Mouse (Mus musculus) kidney, embryonic 15.5 days (tissue): ENCODE measurements around the gene Gdi1. TPM values are rescaled to one million over a fixed set of nuclear protein-coding genes. Genes with fewer than 3 reads are reported as not detected.
A peak's percentile ranks its signal among the peaks of the same experiment; 100 is the strongest.
"Not testable (repeated sequence)": the region's sequence is repeated elsewhere in the genome, so short reads cannot be mapped to it uniquely, and the experiment has no call there.

Experiments
- ATAC-seq: fragments of 200-750 bp; cut with Nextera tagmentation; replicated peaks from 2 replicates; pipeline ENCODE4 v1.8.0; 2017; ENCODE audit warnings: moderate TSS enrichment; ENCODE audit not compliant: low FRiP score
- H3K27ac ChIP-seq: fragments of 300-500 bp; sonication (generic); 2 replicates; pipeline ENCODE4 v1.5.1; 2015; ENCODE audit warnings: mild to moderate bottlenecking, inconsistent platforms
- H3K27me3 ChIP-seq: fragments of 300-500 bp; sonication (generic); 2 replicates; pipeline ENCODE4 v1.6.1; 2015; ENCODE audit warnings: inconsistent platforms
- H3K36me3 ChIP-seq: fragments of 300-500 bp; sonication (generic); 2 replicates; pipeline ENCODE4 v1.6.1; 2015; ENCODE audit warnings: inconsistent platforms
- H3K4me1 ChIP-seq: fragments of 300-500 bp; sonication (generic); 2 replicates; pipeline ENCODE4 v1.6.1; 2015; ENCODE audit warnings: inconsistent platforms
- H3K4me2 ChIP-seq: fragments of 300-500 bp; sonication (generic); 2 replicates; pipeline ENCODE4 v1.6.1; 2015; ENCODE audit warnings: moderate library complexity, mild to moderate bottlenecking, inconsistent platforms
- H3K4me3 ChIP-seq: fragments of 300-500 bp; sonication (generic); replicated peaks from 2 replicates; pipeline ENCODE4 v1.5.1; 2015; ENCODE audit warnings: mild to moderate bottlenecking, inconsistent platforms
- H3K9ac ChIP-seq: fragments of 300-500 bp; sonication (generic); 2 replicates; pipeline ENCODE4 v1.6.1; 2015; ENCODE audit warnings: mild to moderate bottlenecking, inconsistent platforms
- H3K9me3 ChIP-seq: fragments of 300-500 bp; sonication (generic); replicated peaks from 2 replicates; pipeline ENCODE4 v1.6.1; 2016; ENCODE audit warnings: inconsistent platforms
- WGBS: fragments of 180-500 bp; shearing (Covaris S2); methylation state at CpG from one replicate; pipeline ENCODE4 v1.1.7; 2015; ENCODE audit warnings: mixed read lengths; 5-methylcytosine and 5-hydroxymethylcytosine counted together
- microRNA-seq: library from miRNA; unstranded; fragments of <30 nt; microRNA quantifications from one replicate; pipeline ENCODE4, GENCODE M21; 2016
- polyA plus RNA-seq: library from polyadenylated mRNA; unstranded; fragments of >200 nt; fragmentation: Nextera tagmentation; extraction: Ambion mirVana; gene quantifications from 2 replicates; pipeline ENCODE4 v1.2.1, GENCODE M21; 2015

The Gdi1 gene
- polyA plus RNA-seq, 1 experiment from 2014 or later = 221 TPM

DNA sequence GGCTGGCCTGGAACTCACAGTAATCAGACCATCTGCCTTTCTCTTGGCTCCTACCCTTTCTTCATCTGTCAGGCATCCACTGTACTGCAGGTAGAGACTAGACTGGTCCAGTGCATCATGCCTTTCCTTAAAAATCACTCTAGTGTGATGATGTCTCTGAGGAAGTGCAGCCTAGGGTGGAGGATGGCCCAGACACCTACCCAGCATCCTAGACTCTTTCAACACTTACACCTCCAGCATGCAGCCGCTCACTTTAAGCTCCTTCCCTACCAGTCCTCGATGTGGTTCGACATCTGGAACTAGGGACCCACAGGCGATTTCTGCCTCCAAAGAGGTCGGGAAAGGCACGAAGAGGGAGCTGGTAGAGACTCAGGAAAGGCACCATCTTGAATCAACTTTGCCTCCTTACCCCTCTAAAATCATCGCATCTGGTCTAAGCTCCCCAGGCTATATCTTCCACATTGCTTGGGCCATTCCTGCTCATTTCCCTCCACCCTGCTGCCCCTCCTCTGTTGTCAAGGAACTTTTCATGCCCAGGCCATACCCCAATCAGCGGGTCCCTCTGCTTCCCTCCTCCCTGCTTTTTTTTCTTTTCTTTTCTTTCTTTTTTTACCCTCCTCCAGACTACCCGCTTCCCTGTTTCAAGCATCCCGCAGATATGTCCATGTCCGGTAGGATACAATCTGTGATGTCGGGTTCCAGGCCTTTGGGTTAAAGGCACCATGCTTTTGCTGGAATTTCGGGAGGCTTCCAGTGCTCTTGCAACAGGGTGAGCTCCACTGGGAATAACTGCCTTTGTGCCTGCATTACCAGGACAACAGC is 48.1 kb downstream of the Gdi1 start:
- Histone ChIP-seq H3K27ac (peak overlapping the region; percentile 45; the same call in 1 of the 2 replicates), H3K9me3 (no peaks in the 10 kb centered on the region), H3K4me3 (peak overlapping the region; percentile 50), H3K4me2 (peak overlapping the region; percentile 62), H3K36me3 (no peaks in the 10 kb centered on the region), H3K9ac (peak overlapping the region; percentile 52), H3K27me3 (no peaks in the 10 kb centered on the region), H3K4me1 (peaks cover 4% of the 10 kb centered on the region; the same call in 1 of the 2 replicates)
- WGBS = 24% methylated on average over 13 of the region's 13 CpGs
- ATAC-seq = peak; percentile 49

DNA sequence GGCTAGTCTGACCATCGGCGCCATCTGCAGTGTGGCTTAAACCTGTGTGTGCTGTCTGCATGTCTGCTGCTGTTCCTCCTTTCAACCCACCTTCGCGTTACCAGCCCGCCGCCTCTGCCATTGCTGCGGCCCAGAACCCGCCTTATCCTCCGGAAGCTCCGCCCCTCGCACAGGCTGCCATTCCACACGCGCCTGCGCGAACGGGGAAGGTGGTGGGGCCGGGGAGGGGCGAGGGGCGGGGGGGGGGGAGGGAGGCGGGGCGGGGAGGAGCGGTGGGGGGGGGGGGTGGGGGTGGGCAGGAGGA is 48.6 kb downstream of the Gdi1 start, which contains the start of gene Lage3:
Gene Lage3 (minus strand): TSS at position 152 of the 304 bp plus-strand sequence.
- H3K36me3 ChIP-seq = no peaks in the 10 kb centered on the region
- no peaks in the 10 kb centered on the region for H3K27me3 ChIP-seq
- peaks cover 4% of the 10 kb centered on the region; the same call in 1 of the 2 replicates for H3K4me1 ChIP-seq
- H3K9me3 ChIP-seq = no peaks in the 10 kb centered on the region
- peak within 1 kb of the TSS; percentile 62 for H3K4me2 ChIP-seq
- H3K9ac ChIP-seq = peak within 1 kb of the TSS; percentile 52
- H3K27ac ChIP-seq = peak within 1 kb of the TSS; percentile 45; the same call in 1 of the 2 replicates
- H3K4me3 ChIP-seq = peak within 1 kb of the TSS; percentile 50
- peak; percentile 85 for ATAC-seq
- WGBS = 28% methylated on average over 8 of the region's 22 CpGs

DNA sequence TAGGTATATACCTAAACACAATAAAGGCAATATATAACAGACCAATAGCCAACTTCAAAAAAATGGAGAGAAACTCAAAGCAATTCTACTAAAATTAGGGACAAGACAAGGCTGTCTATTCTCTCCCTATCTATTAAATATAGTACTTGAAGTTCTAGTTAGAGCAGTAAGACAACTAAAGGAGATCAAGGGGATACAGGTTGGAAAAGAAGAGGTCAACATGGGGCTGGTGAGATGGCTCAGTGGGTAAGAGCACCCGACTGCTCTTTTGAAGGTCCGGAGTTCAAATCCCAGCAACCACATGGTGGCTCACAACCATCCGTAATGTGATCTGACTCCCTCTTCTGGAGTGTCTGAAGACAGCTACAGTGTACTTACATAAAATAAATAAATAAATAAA is 52.3 kb downstream of the Gdi1 start:
- not testable (repeated sequence) for H3K9me3 ChIP-seq, H3K27me3 ChIP-seq, H3K4me3 ChIP-seq, H3K36me3 ChIP-seq, ATAC-seq, H3K9ac ChIP-seq, H3K4me2 ChIP-seq, H3K27ac ChIP-seq, H3K4me1 ChIP-seq
- WGBS = 83% methylated on average over 3 of the region's 3 CpGs

DNA sequence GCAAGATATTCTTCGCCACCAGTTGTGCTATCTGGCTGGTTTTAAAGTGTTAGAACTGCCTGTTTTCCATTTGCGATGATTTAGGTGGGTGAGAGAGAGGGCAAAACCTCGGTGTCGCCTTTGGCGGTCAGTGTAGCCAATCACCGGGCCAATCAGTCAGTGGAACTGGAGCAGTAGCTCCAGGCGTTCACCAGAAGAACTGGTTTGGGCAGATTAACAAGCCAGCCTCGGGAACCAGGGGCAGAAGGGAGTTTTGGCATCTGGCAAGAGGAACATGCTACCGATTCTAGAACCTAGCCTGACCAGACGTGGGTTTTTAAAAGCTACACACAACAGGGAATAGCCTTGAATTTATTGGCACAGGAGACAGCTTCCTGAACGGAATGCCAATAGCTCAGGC is 54.4 kb downstream of the Gdi1 start:
- no peak overlapping the region for H3K9ac ChIP-seq
- no peaks in the 10 kb centered on the region for H3K36me3 ChIP-seq
- H3K4me1 ChIP-seq = no peaks in the 10 kb centered on the region
- no peak overlapping the region for H3K4me3 ChIP-seq
- no peak overlapping the region for H3K4me2 ChIP-seq
- H3K27ac ChIP-seq = no peak overlapping the region
- ATAC-seq = no peak
- no peaks in the 10 kb centered on the region for H3K27me3 ChIP-seq
- WGBS = 40% methylated on average over 11 of the region's 11 CpGs
- no peaks in the 10 kb centered on the region for H3K9me3 ChIP-seq

Small RNA genes lying within 50 kb of the gene (microRNA-seq; reads per million reads assigned to microRNA genes)
- gene Mir7091 = not detected
- gene Mir7092 = not detected

Other genes with a start within 250 kb of the Gdi1 start
- not detected in 2 replicates for gene Opn1mw, start 177.5 kb upstream of the Gdi1 start, polyA plus RNA-seq
- gene Mecp2, start 169.6 kb upstream of the Gdi1 start, polyA plus RNA-seq = 11.2 and 12.1 TPM in 2 replicates
- not detected in 2 replicates for gene Tex28, start 137.2 kb upstream of the Gdi1 start, polyA plus RNA-seq
- gene Tktl1, start 127.7 kb upstream of the Gdi1 start, polyA plus RNA-seq = 0.06 and 0.14 TPM in 2 replicates
- 243 and 308 TPM in 2 replicates for gene Flna, start 55.2 kb upstream of the Gdi1 start, polyA plus RNA-seq
- 27.9 and 30.9 TPM in 2 replicates for gene Emd, start 50.3 kb upstream of the Gdi1 start, polyA plus RNA-seq
- 796 and 801 TPM in 2 replicates for gene Rpl10, start 34.2 kb upstream of the Gdi1 start, polyA plus RNA-seq
- 88.2 and 91.1 TPM in 2 replicates for gene Taz, start 23.1 kb upstream of the Gdi1 start, polyA plus RNA-seq
- 12.8 and 13.0 TPM in 2 replicates for gene Dnase1l1, start 22.7 kb upstream of the Gdi1 start, polyA plus RNA-seq
- 137 TPM in 2 replicates for gene Atp6ap1, start 7.9 kb upstream of the Gdi1 start, polyA plus RNA-seq
- gene Fam50a, start 8.0 kb downstream of the Gdi1 start, polyA plus RNA-seq = 67.0 and 67.1 TPM in 2 replicates
- gene Plxna3, start 24.1 kb downstream of the Gdi1 start, polyA plus RNA-seq = 11.4 and 17.0 TPM in 2 replicates
- 123 and 126 TPM in 2 replicates for gene Lage3, start 48.6 kb downstream of the Gdi1 start, polyA plus RNA-seq
- 68.4 and 76.0 TPM in 2 replicates for gene Ubl4a, start 68.2 kb downstream of the Gdi1 start, polyA plus RNA-seq
- gene Slc10a3, start 68.4 kb downstream of the Gdi1 start, polyA plus RNA-seq = 19.7 and 22.1 TPM in 2 replicates
- gene Fam3a, start 88.3 kb downstream of the Gdi1 start, polyA plus RNA-seq = 38.9 and 40.2 TPM in 2 replicates
- gene Ikbkg, start 88.3 kb downstream of the Gdi1 start, polyA plus RNA-seq = 19.9 and 21.0 TPM in 2 replicates
- 45.7 and 49.2 TPM in 2 replicates for gene G6pdx, start 124.2 kb downstream of the Gdi1 start, polyA plus RNA-seq
- not detected in 2 replicates for gene Gm6880, start 176.4 kb downstream of the Gdi1 start, polyA plus RNA-seq